Mouse (Mus musculus) kidney, adult 9 months (tissue): ENCODE measurements around the gene Taok2.
A peak's percentile ranks its signal among the peaks of the same experiment; 100 is the strongest.

Experiments used
- DNase-seq: peaks from one replicate; pipeline ENCODE4 v3.0.0; 2022

Taok2 gene

DNA sequence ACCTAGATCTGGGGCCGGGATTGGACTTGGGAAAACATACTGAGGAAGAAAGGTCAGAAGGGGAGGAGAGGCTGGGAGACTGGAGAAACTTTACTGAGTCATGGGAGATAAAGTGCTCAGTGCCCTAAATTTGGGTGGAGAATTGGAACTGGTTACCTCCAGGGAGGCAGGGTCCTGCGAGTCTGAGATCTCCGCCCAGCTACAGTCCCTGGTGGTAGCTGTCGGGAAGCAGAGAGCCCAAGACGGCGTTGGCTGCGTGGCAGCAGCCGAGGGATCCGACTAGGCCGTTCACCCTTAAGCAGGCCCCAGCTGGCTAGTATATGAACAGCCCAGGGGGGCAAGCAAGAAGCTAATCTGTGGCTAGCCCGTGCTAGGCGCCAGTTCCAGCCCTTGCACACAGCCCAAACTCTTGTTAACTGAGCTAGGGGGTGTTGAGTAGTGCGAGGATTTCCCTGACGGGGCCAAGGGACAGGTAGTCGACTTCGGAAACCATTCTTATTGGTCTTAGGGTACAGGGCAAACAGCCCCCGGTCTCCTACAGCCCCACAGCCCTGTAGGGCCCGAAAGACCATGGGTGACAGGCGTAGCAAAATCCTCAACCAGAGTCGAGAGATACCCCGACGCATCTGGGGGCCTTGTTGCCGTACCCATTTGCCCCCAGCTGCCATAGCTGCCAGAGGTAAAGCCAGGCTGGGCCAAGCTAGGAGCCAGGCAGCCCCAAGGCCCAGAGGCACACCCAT lies 14.6 kb downstream of the Taok2 start:
- DNase-seq: no peak

DNA sequence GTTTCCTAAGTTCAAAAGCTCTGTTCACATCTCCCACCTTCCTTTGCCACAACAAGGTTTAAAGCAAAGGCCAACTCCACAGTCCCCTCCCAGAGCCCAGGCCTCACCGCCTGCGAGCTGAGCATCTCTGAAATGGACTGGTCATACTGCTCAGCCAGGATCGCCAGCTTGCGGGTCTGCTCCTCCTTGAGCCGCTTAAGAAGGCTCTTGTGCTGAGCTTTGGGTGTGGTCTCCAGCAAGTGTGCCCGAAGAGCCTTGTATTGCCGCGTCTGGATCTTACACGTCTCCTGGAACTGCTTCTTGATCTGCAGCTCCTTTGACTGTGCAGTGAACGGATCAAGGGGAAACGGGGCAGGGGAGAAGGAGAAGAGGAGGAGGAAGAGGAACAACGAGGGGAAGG lies 16.5 kb downstream of the Taok2 start:
- DNase-seq: no peak

DNA sequence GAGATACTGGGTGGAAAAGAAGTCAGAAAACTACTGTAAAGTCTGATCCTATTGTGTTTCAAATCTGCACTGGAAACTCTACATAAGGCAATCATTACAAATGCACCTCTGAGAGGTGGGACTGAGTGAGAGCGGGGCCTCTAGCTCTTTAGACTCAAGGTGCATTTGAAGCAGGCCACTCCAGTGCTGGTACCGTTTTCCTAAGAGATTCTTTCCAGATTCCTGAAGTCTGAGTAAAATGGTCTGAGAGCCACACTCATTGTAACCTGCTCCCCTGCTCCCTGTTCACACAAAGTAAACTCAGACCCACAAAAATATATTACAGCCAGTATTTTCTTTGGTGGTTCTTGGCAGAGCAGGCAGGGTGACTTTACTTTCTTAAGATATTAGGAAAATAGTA lies 17.0 kb downstream of the Taok2 start:
- DNase-seq: no peak

DNA sequence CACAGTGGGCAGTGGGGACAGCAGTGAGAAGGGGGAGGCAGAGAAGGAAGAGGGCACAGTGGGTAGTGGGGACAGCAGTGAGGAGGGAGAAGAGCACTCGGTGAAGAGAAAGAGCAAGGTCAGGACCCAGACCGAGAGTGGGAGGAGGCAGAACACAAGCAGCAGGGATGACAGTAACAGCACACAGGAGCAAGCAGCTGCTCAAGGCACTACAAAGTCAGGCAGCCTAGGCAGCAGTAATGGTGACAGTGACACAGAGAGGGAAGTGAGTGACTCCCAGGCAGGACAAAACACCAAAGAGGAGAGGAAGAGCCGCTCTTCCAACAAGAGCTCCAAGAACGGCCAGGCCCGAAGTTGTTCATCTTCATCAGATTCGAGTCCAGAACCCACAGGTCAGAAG lies 20.7 kb downstream of the Taok2 start:
- DNase-seq: no peak

DNA sequence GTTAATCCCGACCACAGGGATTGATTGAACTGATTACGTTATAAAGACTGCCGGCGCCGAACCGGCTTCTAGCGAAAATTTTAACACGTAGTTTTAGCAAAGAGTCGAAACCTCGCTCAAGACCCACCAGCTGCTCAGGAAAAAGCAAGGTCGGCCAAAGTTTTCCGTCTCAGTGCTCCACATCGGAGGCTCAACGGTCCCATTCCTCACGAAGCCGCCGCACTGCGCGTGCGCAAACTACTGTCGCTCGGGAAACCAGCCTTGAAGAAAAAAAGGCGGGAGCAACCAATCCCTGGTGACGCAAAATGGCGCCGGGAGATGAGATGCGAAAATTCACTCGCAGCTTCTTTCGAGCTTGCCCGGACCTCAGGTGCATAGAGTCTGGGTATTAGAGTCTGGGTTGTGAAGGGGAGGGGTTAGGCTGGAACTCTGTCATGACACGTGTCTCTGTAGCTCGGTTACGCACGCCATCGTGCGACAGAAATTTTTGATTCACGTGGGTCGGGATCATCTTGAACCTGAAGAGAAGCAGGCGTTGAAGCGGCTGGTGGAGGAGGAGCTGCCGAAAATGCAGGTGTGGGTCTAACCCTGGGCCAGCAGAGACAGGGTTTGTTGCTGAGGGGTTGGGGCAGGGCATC lies 22.2 kb downstream of the Taok2 start, which contains the start of gene Ino80e:
TSS of gene Ino80e (minus strand) at position 231 of the 638 bp plus-strand sequence.
- peak; percentile 96 for DNase-seq

DNA sequence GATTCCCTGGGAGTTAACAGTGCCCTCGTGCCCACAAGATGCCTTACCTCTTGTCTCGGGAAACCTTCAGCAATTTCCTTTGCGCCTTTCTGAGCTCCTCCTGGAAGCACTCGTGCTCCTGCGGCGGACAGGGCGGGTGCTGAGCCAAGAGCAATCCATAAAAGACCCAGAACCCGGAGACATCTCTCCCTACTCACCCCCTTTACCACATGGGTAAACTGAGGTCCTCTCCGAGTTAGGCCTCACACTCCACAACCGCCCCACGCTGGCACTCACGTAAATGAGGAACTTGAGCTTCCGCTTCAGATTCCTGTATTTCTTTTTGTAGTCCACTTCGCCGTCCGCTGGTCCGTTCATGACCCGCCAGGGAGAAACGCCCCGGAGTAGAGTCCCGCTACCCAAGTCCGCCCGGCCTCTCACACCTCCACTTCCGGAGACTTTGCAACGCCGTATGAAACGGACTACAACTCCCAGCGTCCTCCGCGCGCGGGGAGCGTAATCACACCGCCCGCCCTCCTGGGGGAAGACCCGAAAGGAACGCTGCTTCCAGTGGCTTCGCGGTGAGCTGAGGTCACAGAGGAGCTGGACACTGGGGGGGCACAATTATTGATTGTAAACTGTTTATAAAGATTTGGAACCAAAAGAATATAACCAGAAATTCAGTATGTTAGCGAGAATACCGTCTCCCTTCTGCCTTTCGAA lies 22.9 kb downstream of the Taok2 start, which contains the start of gene Hirip3:
TSS of gene Hirip3 (plus strand) at position 544 of the 702 bp plus-strand sequence.
- DNase-seq: peak; percentile 97

DNA sequence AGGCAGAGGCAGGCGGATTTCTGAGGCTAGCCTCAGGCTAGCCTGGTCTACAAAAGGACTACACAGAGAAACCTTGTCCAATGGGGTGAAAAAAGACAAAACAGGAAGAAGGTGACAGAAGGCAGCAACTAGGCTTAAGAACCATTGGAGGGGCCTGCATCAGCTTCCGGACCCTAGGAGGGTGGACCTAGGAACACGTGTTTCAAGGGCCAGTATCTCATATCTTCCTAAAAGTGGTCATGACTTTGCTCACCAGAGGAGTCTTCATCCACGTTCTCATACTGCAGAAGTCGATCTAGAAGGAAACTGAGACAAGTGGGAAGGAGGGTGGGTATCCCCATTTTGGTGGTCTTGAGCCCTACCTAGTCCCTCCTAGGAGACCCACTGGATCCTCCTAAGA lies 23.5 kb downstream of the Taok2 start:
- no peak for DNase-seq

DNA sequence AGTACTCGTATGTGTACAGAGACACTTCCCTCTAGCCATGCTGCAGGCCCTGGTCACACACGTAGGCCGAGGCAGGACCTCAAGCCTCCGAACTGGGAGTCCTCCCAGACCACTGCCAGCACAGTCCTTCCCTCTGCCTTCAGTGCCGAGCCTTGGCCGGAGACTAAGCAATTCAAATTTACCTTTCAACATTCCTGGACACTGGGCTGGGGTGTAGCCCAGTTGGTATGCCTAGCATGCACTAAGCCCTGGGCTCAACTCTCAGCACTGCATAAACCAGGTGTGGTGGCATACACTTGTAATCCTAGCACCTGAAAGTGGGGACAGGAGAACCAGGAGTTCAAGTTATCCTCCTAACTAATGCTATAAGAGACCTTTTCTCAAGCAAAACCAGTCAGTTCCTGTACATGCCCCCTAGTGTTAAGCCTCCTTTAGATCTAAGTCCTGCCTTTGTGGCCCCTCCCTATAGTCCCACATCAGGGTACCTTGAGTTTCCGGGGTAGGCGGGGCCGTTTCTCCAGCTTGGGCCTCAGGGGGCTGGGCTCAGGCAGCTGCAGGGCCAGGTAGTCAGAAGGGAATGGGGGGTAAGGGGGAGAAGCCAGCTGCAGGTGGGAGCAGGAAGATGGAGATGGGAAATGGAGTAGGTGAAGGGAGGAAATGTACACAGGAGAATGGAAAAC lies 27.6 kb downstream of the Taok2 start:
- DNase-seq: no peak

DNA sequence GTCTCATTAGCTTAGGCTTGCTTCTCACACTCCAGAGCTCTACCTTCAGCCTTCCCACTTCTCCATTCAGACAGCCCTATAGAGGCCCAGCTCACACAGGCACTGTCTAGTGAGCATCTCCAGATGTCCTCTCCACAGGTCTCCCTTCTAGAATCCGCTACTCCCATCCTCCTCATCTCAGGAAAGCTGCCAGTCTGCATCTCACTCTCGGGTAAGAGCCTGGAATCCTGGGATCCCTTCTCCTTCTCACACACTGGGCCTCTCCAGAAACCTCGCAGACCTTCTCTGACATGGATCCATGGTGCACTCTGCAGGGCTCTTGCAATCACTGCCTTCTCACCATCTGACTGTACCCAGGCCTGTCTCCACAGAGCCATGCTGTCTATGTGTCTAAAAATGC lies 28.9 kb downstream of the Taok2 start:
- DNase-seq: no peak

DNA sequence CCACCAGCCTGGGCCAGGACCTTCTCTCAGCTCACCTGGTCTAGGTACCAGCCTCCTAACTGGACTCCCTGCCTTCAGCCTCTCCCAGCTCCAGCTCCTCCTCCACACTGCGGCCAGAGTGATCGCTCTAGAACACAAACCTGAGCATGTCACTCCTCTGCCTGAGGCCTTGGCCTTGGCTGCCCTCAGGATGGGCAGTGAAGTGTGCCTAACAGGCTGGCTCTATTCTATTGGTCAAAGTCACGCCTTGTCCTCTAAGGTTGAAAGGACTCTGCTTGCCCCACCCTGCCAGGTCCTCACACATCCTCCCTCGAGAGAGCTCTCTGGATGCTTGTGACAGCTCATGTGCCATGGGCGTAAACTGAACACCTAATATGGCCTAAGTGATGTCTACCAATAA lies 31.0 kb downstream of the Taok2 start:
- peak; percentile 87 for DNase-seq

DNA sequence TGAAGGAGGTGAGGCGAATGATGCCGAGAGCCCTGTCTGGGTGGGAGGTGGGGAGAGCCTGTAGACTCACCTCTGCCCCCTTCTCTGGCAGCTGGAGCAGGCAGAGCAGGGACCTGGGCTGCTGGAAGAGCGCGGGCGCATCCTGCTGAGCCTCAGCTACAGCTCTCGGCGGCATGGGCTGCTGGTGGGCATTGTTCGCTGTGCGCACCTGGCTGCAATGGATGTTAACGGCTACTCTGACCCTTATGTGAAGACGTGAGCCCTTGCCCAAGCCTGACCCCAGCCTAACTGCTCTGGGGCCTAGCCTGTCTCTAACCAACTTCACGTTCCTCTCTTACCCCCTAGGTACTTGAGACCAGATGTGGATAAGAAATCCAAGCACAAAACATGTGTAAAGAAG lies 33.3 kb downstream of the Taok2 start:
- no peak for DNase-seq

DNA sequence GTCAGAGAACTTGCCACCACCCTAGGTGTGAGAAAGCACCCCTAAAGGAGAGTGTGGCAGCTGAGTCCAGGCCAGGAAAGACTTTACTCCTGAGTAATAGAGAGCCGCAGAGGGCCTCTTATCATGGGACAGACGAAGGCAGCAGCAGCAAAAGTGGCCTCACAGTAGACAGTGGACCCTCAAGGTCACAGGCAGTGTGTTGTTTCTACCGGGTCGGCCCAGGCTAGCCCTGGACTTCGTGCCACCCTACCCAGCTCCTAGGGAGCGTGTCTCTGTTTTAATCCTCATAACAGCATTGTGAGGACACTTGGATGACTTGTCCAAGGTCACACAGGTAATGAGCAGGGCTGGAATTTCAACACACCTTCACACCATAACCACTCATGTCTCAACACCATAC lies 34.3 kb downstream of the Taok2 start:
- no peak for DNase-seq

DNA sequence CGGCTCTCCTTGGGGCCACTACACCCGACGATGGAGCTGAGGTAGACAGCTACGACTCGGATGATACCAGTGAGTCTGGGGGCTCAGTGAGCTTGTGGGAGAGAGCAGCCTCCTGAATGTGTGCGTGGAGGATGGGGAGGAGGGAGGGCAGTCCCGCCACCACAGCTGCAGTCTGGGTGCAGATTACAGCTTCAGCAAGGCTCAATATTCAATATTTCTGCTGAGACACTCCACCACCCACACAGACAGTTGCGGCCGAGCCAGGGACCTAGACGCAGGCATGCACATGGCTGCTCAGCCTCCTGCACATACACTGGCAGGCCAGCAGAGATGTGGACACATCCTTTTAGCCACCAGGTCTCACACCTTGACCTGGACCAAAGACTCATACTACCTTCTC lies 35.7 kb downstream of the Taok2 start:
- DNase-seq: no peak

DNA sequence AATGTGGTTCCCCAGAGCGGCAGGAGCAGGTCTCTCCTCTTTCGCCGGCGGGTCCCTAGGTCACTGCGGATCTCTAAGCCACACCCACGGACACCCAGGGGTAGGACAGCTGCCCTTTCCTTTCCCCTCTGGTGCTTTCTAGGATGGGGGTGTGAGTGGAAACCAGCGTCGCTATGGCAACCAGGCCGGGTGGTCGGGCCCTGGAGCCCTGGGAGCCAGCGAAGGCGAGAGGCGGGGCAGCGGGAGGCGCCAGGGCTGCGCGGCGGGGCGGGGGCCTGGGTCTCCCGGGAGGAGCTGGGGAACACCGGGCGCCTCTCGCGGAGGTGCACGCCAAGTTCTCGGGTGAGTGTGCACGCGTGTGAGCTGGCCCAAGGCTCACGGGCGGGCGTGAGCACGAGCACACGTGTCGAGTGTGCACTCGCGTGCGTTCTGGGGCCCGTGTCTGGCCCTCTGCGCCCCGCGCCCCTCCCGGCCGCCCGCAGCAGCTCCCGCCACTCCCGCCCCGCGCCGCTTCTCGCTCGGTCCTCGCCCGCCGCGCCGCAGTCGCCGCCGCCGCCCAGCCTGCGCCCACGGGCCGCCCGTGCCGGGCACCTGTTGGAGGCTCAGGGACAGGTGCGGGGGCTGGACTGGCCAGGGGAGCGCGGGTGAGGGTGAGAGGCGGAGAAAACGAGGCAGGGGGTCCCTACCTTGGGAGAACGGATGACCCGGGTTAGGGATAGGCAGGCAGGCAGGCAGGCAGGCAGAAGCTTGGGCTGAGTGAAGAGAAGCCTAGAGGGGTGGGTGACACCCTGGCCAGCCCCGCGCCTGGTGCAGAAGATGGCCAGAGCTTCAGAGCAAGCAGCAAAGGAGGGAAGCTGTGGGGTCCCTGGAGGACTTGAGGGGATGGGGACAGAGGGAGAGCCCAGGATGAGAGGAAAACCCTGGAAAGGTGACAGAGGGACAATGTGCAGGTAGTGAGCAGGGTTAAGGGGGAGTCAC lies 36.8 kb downstream of the Taok2 start:
- no peak for DNase-seq

DNA sequence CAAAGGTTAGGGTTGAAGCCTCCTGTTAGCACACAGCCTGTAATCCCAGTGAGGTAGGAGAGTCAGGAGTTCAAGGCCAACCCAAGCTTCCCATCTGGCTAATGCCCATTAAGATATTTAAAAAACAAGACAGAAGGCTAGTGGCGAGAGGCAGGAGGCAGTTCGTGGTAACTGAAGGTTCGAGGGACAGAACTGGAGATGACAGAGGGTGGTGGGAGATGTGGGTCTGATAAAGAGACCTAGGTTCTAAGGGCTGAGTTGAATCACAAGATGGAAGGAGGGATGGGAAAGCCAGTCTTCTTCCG lies 37.4 kb downstream of the Taok2 start, which contains the start of gene Doc2a:
TSS of gene Doc2a (plus strand) at position 301 of the 305 bp plus-strand sequence.
- no peak for DNase-seq

DNA sequence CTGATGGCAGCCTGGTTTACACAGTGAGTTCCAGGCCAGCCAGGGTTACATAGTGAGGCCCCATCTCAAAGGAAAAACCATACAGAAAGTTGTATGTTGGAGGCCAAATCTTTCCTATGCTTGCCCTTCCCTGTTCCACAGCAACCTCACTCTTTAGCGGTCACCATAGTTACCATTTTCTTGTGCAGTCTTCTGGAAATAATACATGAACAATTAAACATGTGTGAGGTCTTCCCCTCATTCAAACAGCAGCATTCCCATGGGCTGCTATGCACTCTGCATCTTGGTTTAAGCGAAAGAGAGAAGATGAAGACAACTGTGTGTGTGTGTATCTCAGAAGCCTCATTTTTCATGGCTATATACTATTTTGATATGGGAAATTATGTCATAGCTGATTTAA lies 39.0 kb downstream of the Taok2 start:
- no peak for DNase-seq

DNA sequence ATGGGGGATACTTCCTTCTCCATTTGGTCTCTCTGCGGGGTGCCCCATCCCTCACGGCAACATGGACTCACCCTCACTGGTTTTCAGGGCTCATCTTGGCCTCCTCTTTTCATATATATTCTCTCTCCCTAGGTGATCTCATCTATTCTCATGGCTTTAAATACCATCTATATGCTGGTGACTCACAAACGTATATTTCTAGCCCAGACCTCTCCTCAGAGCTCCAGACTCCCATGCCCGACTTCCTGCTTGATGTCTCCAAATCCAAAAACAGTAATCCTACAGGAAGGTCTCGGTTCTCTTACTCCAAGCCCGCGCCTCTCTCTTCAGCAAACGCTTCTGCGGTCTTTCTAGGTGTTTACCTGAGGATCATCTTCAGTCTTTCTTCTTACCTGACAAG lies 41.2 kb downstream of the Taok2 start:
- no peak for DNase-seq

DNA sequence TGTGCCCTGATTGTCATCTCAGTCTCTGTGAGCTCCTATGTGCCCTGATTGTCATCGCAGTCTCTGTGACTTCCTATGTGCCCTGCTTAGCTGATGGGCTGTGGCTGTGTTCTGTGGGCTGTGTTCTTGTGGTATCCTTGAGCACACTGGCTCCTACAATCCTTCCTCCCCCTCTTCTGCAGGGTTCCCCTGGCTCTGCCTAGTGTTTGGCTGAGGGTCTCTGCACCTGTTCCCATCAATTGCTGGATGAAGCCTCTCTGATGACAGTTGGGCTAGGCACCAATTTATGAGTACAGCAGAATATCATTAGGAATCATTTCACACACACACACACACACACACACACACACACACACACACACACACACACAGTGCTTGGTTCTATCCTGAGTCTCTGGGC lies 51.2 kb downstream of the Taok2 start:
- DNase-seq: no peak

DNA sequence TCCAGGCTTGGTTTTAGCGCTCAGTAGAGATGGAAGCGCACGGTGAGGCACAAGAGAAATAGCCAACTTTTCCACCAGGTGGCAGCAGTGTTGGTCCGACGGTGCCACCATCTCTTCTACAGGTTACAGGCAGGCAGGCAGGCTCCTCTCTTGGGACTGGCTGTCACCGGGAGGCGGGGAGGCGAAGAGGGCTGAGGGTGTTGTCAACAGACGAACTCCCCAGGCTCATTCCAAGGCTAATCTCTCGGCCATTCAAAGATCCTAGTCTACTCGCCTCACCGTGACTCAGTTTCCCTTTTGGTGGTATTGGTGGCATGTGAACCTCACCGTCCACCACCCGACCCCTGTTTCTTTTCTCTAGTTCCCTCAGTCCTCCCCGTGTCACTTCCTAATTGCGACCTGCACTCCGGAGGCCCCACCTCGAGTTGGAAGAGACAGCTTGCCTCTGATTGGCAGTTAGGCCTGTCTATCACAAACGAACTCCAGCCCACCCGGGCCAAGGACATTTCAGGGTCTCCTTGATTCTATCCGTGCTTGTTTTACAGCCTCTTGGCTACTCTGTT lies 52.4 kb downstream of the Taok2 start:
- peak; percentile 87 for DNase-seq

DNA sequence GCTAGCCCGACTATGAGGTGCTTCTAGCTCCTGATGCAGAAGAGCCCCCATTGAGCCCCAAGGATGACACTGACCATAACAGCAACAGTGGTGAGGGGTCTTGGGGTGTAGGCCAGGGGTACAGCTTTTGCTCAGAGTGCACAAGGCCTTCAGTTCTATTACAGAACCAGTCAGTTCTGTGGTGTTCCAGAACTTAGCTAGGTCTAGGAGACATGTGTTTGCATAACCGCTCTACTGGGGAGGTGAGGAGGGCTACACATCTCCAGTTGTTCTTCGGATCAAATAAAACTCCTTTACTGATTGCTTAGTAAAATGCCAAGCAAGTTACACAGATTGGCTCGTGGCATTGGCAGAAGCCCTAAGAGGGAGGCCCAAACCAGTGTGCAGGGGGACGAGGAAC lies 53.0 kb downstream of the Taok2 start, which contains the start of gene 4930451I11Rik:
TSS of gene 4930451I11Rik (minus strand) at position 101 of the 400 bp plus-strand sequence.
- no peak for DNase-seq

DNA sequence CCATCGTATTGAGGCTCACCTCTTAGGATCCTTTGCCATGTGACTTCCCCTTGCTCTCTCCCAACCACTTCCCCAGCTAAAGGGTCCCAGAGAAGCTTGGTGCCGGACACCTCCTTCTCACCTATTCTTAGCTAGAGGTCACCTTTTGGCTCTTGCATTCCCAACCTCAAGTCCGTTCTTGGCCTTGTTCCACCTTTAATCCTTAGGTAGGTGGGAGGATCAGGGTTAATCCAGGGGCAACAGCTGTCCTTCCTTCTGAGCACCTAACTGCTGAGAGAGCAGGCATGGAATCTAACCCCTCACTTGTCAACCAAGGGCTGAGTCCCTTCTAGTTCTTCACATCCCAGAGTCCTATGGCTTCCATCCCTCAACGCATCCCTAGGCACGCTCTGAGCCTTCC lies 58.6 kb downstream of the Taok2 start:
- no peak for DNase-seq

DNA sequence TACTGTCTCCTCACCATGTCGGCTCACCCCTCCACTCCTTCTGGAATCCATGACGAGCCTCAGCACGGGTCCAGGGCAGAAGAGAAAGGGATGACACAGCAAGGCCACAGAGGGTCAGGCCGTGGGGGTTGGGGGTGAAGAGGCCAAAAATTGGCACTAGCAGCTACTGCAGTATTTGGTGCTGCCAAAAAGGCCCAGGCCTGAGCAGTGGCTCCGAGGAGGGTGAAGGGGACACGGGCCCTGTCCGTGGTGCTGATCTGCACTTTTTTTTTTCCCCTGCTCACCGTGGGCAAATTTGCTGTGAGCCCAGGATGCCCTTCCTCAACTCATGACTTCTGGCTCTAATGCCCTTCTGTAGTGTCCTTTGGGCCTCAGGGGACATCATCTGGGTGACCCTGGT lies 59.1 kb downstream of the Taok2 start:
- no peak for DNase-seq
